Mouse (Mus musculus) fat pad, adult 2 months (tissue): ENCODE data around the gene Psmb6.
"Not testable (repeated sequence)": the region's sequence is repeated elsewhere in the genome, so short reads cannot be mapped to it uniquely, and the experiment has no call there.

Experiments
- DNase-seq: peaks from one replicate; pipeline ENCODE4 v3.0.0-alpha.2; 2011; ENCODE audit warnings: low read depth, low spot score; ENCODE audit errors: extremely low read depth

The Psmb6 gene

GRCm38 (mm10) chr11:70523306-70523989 is 1.7 kb upstream of the Psmb6 start:
- DNase-seq: not testable (repeated sequence)

- no peak for DNase-seq
These were observed 385 bp upstream of the Psmb6 start for GRCm38 (mm10) chr11:70524782-70525181.

GRCm38 (mm10) chr11:70525726-70526125 is 559 bp downstream of the Psmb6 start:
- no peak for DNase-seq

- no peak for DNase-seq
These were observed 1.0 kb downstream of the Psmb6 start for GRCm38 (mm10) chr11:70526211-70526610.

- no peak for DNase-seq
These were observed 3.4 kb downstream of the Psmb6 start for GRCm38 (mm10) chr11:70528610-70529009.

- not testable (repeated sequence) for DNase-seq
These were observed 5.9 kb downstream of the Psmb6 start for GRCm38 (mm10) chr11:70531065-70531464.

GRCm38 (mm10) chr11:70532839-70533238 is 7.7 kb downstream of the Psmb6 start, which contains the start of gene Gm40193:
Gene Gm40193, minus strand, starts transcription at chr11:70532939.
- DNase-seq: no peak

GRCm38 (mm10) chr11:70539423-70539822 is 14.3 kb downstream of the Psmb6 start:
- DNase-seq: no peak

GRCm38 (mm10) chr11:70539877-70540587 is 14.9 kb downstream of the Psmb6 start, which contains the start of gene Pld2:
Gene Pld2, plus strand, starts transcription at chr11:70540064.
- no peak for DNase-seq

GRCm38 (mm10) chr11:70540928-70541327 is 15.8 kb downstream of the Psmb6 start:
- no peak for DNase-seq

- DNase-seq: no peak
These were observed 16.2 kb downstream of the Psmb6 start for GRCm38 (mm10) chr11:70541415-70541814.

- no peak for DNase-seq
These were observed 19.3 kb downstream of the Psmb6 start for GRCm38 (mm10) chr11:70544496-70544895.

- DNase-seq: no peak
These were observed 26.4 kb downstream of the Psmb6 start for GRCm38 (mm10) chr11:70551526-70551925.

- no peak for DNase-seq
These were observed 28.8 kb downstream of the Psmb6 start for GRCm38 (mm10) chr11:70553940-70554339.

- DNase-seq: no peak
These were observed 32.4 kb downstream of the Psmb6 start for GRCm38 (mm10) chr11:70557545-70557944.

- no peak for DNase-seq
These were observed 36.7 kb downstream of the Psmb6 start for GRCm38 (mm10) chr11:70561937-70562286.

GRCm38 (mm10) chr11:70562287-70562994 is 37.3 kb downstream of the Psmb6 start, which contains the start of gene Mink1:
Gene Mink1, plus strand, starts transcription at chr11:70562881.
- DNase-seq: no peak

GRCm38 (mm10) chr11:70562995-70563469 is 37.9 kb downstream of the Psmb6 start:
- DNase-seq: no peak

GRCm38 (mm10) chr11:70563470-70564275 is 38.5 kb downstream of the Psmb6 start:
- DNase-seq: no peak

- no peak for DNase-seq
These were observed 39.2 kb downstream of the Psmb6 start for GRCm38 (mm10) chr11:70564276-70564873.
